Mouse (Mus musculus) limb, embryonic 14.5 days (tissue): Measurements from ENCODE around the gene Zfp663. TPM values are rescaled to one million over a fixed set of nuclear protein-coding genes. Genes with fewer than 3 reads are reported as not detected.

Source experiments
- ATAC-seq: fragments of 200-750 bp; cut with Nextera tagmentation; 2 replicates; pipeline ENCODE4 v1.8.0; 2017; ENCODE audit warnings: low read depth, moderate number of reproducible peaks, moderate TSS enrichment; ENCODE audit not compliant: low FRiP score
- DNase-seq: peaks from one replicate; pipeline ENCODE4 v3.0.0-alpha.2; 2015; ENCODE audit warnings: low spot score
- H3K27ac ChIP-seq: fragments of 300-500 bp; sonication (generic); replicated peaks from 2 replicates; pipeline ENCODE4 v1.5.1; 2014; ENCODE audit warnings: low read depth, mild to moderate bottlenecking, low read length, moderate library complexity, mixed read lengths
- H3K27me3 ChIP-seq: fragments of 300-500 bp; sonication (generic); 2 replicates; pipeline ENCODE4 v1.6.1; 2014; ENCODE audit warnings: low read length, mixed read lengths; ENCODE audit not compliant: control insufficient read depth, insufficient read depth
- H3K36me3 ChIP-seq: fragments of 300-500 bp; sonication (generic); 2 replicates; pipeline ENCODE4 v1.6.1; 2014; ENCODE audit warnings: mild to moderate bottlenecking, low read length, moderate library complexity, mixed read lengths; ENCODE audit not compliant: control insufficient read depth, insufficient read depth
- H3K4me1 ChIP-seq: fragments of 300-500 bp; sonication (generic); 2 replicates; pipeline ENCODE4 v1.6.1; 2014; ENCODE audit warnings: antibody characterized with exemption, low read length, mixed read lengths; ENCODE audit not compliant: control insufficient read depth, insufficient read depth
- H3K4me2 ChIP-seq: fragments of 300-500 bp; sonication (generic); replicated peaks from 2 replicates; pipeline ENCODE4 v1.6.1; 2014; ENCODE audit warnings: low read depth, mild to moderate bottlenecking, low read length, moderate library complexity; ENCODE audit not compliant: severe bottlenecking
- H3K4me3 ChIP-seq: fragments of 300-500 bp; sonication (generic); replicated peaks from 2 replicates; pipeline ENCODE4 v1.5.1; 2014; ENCODE audit warnings: low read length
- H3K9ac ChIP-seq: fragments of 300-500 bp; sonication (generic); 2 replicates; pipeline ENCODE4 v1.6.1; 2014; ENCODE audit warnings: mild to moderate bottlenecking, low read depth, low read length, moderate library complexity; ENCODE audit not compliant: severe bottlenecking
- H3K9me3 ChIP-seq: fragments of 300-500 bp; sonication (generic); 2 replicates; pipeline ENCODE4 v1.6.1; 2016; ENCODE audit warnings: low read length; ENCODE audit not compliant: control insufficient read depth
- POLR2A ChIP-seq: fragments of 200-500 bp; IDR thresholded peaks from 2 replicates; pipeline ENCODE4 v1.8.0; 2012; ENCODE audit warnings: inconsistent platforms, mild to moderate bottlenecking, moderate library complexity, borderline replicate concordance; ENCODE audit not compliant: insufficient read depth, insufficient read length; ENCODE audit errors: extremely low read depth
- WGBS: fragments of 180-500 bp; shearing (Covaris S2); extraction: QIAGEN DNeasy Blood & Tissue Kit; methylation state at CpG from one replicate; pipeline ENCODE4 v1.1.7; 2014; 5-methylcytosine and 5-hydroxymethylcytosine counted together
- polyA plus RNA-seq, 2 experiments: library from polyadenylated mRNA; depleted of rRNA in 1 of 2; stranded (reverse) in 1 of 2; unstranded in 1 of 2; fragments of >200 nt; fragmentation: Nextera tagmentation in 1 of 2; extraction: Ambion mirVana in 1 of 2; gene quantifications; 2 replicates each; pipeline versions ENCODE4 v1.2.1 to v1.2.3; 2012 to 2014

The Zfp663 gene
- polyA plus RNA-seq, 2 experiments = 0.44 to 0.49 TPM

DNA sequence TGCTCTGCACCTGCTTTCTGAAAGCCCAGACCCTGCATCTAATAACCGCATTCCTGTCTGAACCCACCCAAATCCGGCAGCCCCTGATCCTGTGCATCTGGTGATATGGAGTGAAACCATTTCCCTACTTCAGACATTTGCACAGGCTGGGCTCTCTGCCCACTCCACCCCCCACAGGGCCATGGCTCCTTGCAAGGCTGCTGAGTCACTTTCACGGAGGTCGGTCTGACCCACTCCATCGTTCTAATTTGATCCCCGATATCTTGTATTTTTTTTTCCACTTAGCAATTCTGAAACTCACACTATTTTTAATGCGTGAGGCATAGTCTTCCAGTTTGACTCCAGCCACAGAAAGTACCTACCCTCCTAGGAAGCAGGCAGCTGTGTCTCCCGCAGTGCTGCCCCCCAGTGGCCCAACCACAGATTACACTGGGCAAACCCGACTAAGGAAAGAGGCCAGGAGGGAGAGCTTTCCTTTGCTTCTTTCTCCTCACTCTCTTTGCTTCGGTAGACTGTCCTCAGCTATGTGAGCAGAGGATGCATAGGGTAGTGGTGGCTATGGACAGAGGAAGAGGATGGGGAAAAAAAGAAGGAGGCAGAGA, 39.3 kb upstream of the Zfp663 start:
- no peak overlapping the region for H3K4me3 ChIP-seq
- no peaks in the 10 kb centered on the region for H3K27me3 ChIP-seq
- ATAC-seq = no peak; the same call in 1 of the 2 replicates
- no peaks in the 10 kb centered on the region for H3K9me3 ChIP-seq
- DNase-seq = peak; percentile 40
- H3K4me1 ChIP-seq = 0 out of 2 replicates have a peak, but pooled peaks cover 3% of the 10 kb centered on the region
- H3K4me2 ChIP-seq = no peak overlapping the region
- H3K36me3 ChIP-seq = no peaks in the 10 kb centered on the region
- 25% methylated on average over 10 of the region's 10 CpGs for WGBS
- H3K9ac ChIP-seq = no peak overlapping the region
- no peak for TF ChIP-seq POLR2A
- no peak overlapping the region for H3K27ac ChIP-seq

DNA sequence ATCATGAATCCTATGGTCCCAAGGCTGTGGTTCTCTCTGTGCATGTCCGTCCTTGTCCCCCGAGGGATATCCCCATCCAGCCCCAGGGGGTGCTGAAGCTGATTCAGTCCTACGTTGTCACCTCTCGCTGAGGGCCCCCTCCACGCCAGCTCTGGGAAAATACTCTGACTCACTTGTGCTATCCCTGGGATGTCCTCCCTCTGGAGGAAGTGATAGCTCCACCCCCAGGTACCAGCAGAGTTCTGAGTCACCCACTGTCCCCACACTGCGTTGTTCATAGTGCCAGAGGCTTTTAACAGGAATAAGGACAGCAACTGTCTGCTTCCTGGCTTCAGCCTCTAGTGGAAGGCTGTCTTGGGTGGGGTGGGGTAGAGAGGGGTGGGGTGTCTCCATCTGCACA, 36.8 kb upstream of the Zfp663 start:
- ATAC-seq (no peak), DNase-seq (no peak)
- H3K36me3 ChIP-seq = no peaks in the 10 kb centered on the region
- no peak for TF ChIP-seq POLR2A
- no peak overlapping the region for H3K9ac ChIP-seq
- no peak overlapping the region for H3K4me2 ChIP-seq
- H3K27ac ChIP-seq = no peak overlapping the region
- 0 out of 2 replicates have a peak, but pooled peaks cover 3% of the 10 kb centered on the region for H3K4me1 ChIP-seq
- 67% methylated on average over 6 of the region's 6 CpGs for WGBS
- no peaks in the 10 kb centered on the region for H3K27me3 ChIP-seq
- no peak overlapping the region for H3K4me3 ChIP-seq
- H3K9me3 ChIP-seq = no peaks in the 10 kb centered on the region

- no peak for ATAC-seq
- Histone ChIP-seq H3K27ac (no peak overlapping the region), H3K9me3 (no peaks in the 10 kb centered on the region), H3K4me1 (0 out of 2 replicates have a peak, but pooled peaks cover 3% of the 10 kb centered on the region), H3K36me3 (no peaks in the 10 kb centered on the region), H3K27me3 (no peaks in the 10 kb centered on the region), H3K4me2 (no peak overlapping the region), H3K9ac (no peak overlapping the region), H3K4me3 (no peak overlapping the region)
- TF ChIP-seq POLR2A = no peak
- no peak for DNase-seq
- 61% methylated on average over 8 of the region's 9 CpGs for WGBS
Measured at GRCm38 (mm10) chr2:165404951-165405350, 36.4 kb upstream of the Zfp663 start.

DNA sequence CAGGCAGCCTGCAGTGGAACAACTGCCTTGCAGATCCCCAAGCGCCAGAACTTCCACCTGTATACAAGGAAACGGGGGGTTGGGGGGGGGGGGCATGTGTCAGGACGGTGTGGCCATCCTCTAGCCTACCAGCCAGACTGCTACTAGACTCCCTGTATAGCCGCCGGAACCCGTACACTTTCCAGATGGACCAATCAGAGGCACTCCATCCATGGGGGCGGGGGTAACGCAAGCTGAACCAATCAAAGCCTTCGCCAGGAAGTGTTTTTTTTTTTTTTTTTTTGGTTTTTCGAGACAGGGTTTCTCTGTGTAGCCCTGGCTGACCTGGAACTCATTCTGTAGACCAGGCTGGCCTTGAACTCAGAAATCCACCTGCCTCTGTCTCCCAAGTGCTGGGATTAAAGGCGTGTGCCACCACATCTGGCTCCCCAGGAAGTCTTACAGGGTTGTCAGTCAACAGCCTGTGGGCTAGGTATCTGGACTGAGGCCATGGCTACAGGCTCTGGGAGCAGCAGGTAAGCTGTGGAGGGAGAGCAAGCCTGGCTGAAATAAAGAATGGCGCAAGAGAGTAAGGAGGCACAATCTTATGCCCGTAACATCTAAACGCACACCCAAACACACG, 29.7 kb upstream of the Zfp663 start:
- ATAC-seq = no peak
- Histone ChIP-seq H3K27ac (no peak overlapping the region), H3K36me3 (no peaks in the 10 kb centered on the region), H3K27me3 (no peaks in the 10 kb centered on the region), H3K4me1 (peaks cover 6% of the 10 kb centered on the region; the same call in 1 of the 2 replicates), H3K4me2 (no peak overlapping the region), H3K9me3 (no peaks in the 10 kb centered on the region), H3K9ac (no peak overlapping the region), H3K4me3 (no peak overlapping the region)
- TF ChIP-seq POLR2A = no peak
- no peak for DNase-seq
- 58% methylated on average over 15 of the region's 15 CpGs for WGBS

DNA sequence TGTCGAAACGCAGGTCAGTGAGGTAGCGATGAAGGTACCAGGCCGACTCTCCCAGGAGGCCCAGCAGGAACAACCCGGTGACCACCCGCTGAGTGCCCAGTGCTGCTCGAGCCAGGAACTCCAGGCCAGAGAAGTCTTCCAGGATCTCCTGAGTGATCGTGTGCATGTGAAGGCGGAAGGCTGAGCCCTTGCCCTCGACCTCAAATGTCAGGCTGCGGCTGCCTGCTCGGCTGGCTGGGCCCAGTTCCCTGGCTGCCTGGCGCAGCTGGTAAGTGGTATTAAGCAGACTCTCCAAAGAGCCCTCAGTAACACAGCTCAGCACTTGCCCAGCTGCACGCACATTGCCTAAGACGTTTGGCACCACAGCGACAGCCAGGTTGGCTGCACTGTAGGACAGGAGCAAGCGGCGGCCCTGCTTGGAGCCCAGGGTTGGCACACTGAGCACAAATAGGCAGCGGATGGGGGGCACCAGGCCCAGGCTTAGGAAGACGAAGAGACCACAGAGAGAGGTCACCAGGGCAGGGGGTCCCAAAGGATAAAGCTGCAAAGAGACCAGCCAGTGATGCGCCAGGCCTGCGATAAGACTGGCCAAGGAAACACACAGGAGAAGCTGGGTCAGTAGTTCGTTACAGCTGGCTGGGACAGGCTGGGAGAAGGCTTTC, 29.1 kb upstream of the Zfp663 start:
- Histone ChIP-seq H3K4me1 (peaks cover 6% of the 10 kb centered on the region; the same call in 1 of the 2 replicates), H3K36me3 (no peaks in the 10 kb centered on the region), H3K9ac (peak overlapping the region; percentile 16; the same call in 1 of the 2 replicates), H3K27ac (peak overlapping the region; percentile 19; the same call in 1 of the 2 replicates), H3K27me3 (no peaks in the 10 kb centered on the region), H3K9me3 (no peaks in the 10 kb centered on the region), H3K4me3 (no peak overlapping the region), H3K4me2 (no peak overlapping the region)
- TF ChIP-seq POLR2A = no peak
- WGBS = 72% methylated on average over 23 of the region's 23 CpGs
- ATAC-seq (no peak; the same call in 1 of the 2 replicates), DNase-seq (no peak)
